Mouse (Mus musculus) heart, embryonic 16.5 days (tissue): ENCODE data around the gene Plxdc1. TPM values are rescaled to one million over a fixed set of nuclear protein-coding genes. Genes with fewer than 3 reads are reported as not detected.
"Not testable (repeated sequence)": the region's sequence is repeated elsewhere in the genome, so short reads cannot be mapped to it uniquely, and the experiment has no call there.

Experiments
- ATAC-seq: fragments of 200-750 bp; cut with Nextera tagmentation; replicated peaks from 2 replicates; pipeline ENCODE4 v1.8.0; 2017; ENCODE audit warnings: moderate number of reproducible peaks; ENCODE audit not compliant: insufficient read depth, low FRiP score; ENCODE audit errors: extremely low read depth
- H3K27ac ChIP-seq: fragments of 300-500 bp; sonication (generic); 2 replicates; pipeline ENCODE4 v1.5.1; 2014; ENCODE audit warnings: mild to moderate bottlenecking, low read length, control low read depth, moderate library complexity
- H3K27me3 ChIP-seq: fragments of 300-500 bp; sonication (generic); 2 replicates; pipeline ENCODE4 v1.6.1; 2014; ENCODE audit warnings: low read length, mixed read lengths; ENCODE audit not compliant: control insufficient read depth, insufficient read depth
- H3K36me3 ChIP-seq: fragments of 300-500 bp; sonication (generic); 2 replicates; pipeline ENCODE4 v1.6.1; 2014; ENCODE audit not compliant: control insufficient read depth, insufficient read depth
- H3K4me1 ChIP-seq: fragments of 300-500 bp; sonication (generic); 2 replicates; pipeline ENCODE4 v1.6.1; 2014; ENCODE audit warnings: low read length, mixed read lengths; ENCODE audit not compliant: control insufficient read depth, insufficient read depth
- H3K4me2 ChIP-seq: fragments of 300-500 bp; sonication (generic); 2 replicates; pipeline ENCODE4 v1.6.1; 2014; ENCODE audit warnings: low read depth, mild to moderate bottlenecking, control low read depth, low read length
- H3K4me3 ChIP-seq: fragments of 300-500 bp; sonication (generic); 2 replicates; pipeline ENCODE4 v1.5.1; 2014; ENCODE audit warnings: mild to moderate bottlenecking, control low read depth, low read length
- H3K9ac ChIP-seq: fragments of 300-500 bp; sonication (generic); 2 replicates; pipeline ENCODE4 v1.6.1; 2014; ENCODE audit warnings: low read length, control low read depth
- H3K9me3 ChIP-seq: fragments of 300-500 bp; sonication (generic); replicated peaks from 2 replicates; pipeline ENCODE4 v1.6.1; 2016; ENCODE audit warnings: low read length; ENCODE audit not compliant: control insufficient read depth
- WGBS: fragments of 180-500 bp; shearing (Covaris S2); extraction: QIAGEN DNeasy Blood & Tissue Kit; methylation state at CpG from one replicate; pipeline ENCODE4 v1.1.7; 2014; 5-methylcytosine and 5-hydroxymethylcytosine counted together
- polyA plus RNA-seq: library from polyadenylated mRNA; unstranded; fragments of >200 nt; fragmentation: Nextera tagmentation; extraction: Ambion mirVana; gene quantifications from 2 replicates; pipeline ENCODE4 v1.2.1, GENCODE M21; 2015

Plxdc1 gene
- polyA plus RNA-seq, 1 experiment from 2014 or later = 2.6 TPM

DNA sequence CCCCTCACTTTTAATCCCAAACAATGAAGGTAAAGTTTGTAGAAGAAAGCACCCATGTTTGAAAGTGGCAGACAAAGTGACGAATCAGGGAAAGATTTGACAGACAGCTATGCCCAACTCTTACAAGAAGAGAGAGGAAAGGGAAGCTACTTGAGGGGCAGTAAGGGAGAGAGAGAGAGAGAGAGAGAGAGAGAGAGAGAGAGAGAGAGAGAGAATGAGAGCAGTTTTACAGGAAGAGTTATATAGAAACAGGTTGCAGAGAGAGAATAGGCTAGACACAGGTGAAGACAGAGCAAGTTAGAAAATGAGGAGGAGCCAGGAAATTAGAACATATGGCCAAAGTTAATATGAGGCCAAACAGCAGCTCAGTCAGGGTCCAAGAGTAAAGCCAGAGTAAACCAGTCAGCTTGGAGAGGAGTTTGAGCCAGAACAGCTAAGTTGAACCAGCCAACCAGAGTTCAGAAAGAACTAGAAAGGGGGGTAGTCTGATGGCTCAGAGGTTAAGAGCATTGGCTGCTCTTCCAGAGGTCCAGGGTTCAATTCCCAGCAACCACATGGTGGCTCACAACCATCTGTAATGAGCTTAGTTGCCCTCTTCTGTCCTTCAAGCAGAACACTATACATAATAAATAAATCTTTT, 33.8 kb downstream of the Plxdc1 start:
- Histone ChIP-seq H3K4me1 (peaks cover 7% of the 10 kb centered on the region), H3K36me3 (no peaks in the 10 kb centered on the region), H3K4me2 (no peak overlapping the region), H3K9ac (no peak overlapping the region), H3K4me3 (no peak overlapping the region), H3K9me3 (no peaks in the 10 kb centered on the region), H3K27me3 (no peaks in the 10 kb centered on the region), H3K27ac (no peak overlapping the region)
- ATAC-seq = no peak
- WGBS = 80% methylated on average over 1 of the region's 1 CpGs

GRCm38 (mm10) chr11:97949703-97950475, 36.4 kb downstream of the Plxdc1 start:
- peaks cover 7% of the 10 kb centered on the region for H3K4me1 ChIP-seq
- 56% methylated on average over 20 of the region's 20 CpGs for WGBS
- H3K36me3 ChIP-seq = no peaks in the 10 kb centered on the region
- H3K4me3 ChIP-seq = no peak overlapping the region
- no peaks in the 10 kb centered on the region for H3K9me3 ChIP-seq
- no peak for ATAC-seq
- H3K9ac ChIP-seq = no peak overlapping the region
- no peak overlapping the region for H3K4me2 ChIP-seq
- H3K27ac ChIP-seq = no peak overlapping the region
- H3K27me3 ChIP-seq = no peaks in the 10 kb centered on the region

DNA sequence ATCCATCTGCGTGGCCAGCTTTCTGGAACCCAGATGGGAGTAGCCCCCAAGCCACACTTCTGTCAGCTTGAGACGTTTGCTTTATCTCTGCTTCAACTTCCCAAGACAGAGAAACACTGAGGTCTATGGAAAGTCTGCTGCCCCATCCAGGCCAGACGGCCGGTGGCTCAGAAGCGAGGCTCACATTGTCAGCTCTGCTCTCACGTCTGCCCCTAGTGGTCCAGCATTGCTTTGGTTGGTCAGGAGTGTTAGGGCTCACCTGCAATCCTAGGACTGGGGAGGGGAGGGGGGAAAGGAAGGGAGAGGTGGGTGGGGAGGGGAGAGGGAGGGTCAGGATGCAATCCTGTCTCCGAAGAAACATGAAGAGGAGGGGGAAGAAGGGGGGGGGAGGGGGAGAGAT, 38.8 kb downstream of the Plxdc1 start:
- Histone ChIP-seq H3K9ac (no peak overlapping the region), H3K9me3 (no peaks in the 10 kb centered on the region), H3K27ac (no peak overlapping the region), H3K36me3 (no peaks in the 10 kb centered on the region), H3K4me2 (no peak overlapping the region), H3K27me3 (no peaks in the 10 kb centered on the region), H3K4me1 (no peaks in the 10 kb centered on the region), H3K4me3 (no peak overlapping the region)
- WGBS = 8% methylated on average over 7 of the region's 7 CpGs
- no peak for ATAC-seq

DNA sequence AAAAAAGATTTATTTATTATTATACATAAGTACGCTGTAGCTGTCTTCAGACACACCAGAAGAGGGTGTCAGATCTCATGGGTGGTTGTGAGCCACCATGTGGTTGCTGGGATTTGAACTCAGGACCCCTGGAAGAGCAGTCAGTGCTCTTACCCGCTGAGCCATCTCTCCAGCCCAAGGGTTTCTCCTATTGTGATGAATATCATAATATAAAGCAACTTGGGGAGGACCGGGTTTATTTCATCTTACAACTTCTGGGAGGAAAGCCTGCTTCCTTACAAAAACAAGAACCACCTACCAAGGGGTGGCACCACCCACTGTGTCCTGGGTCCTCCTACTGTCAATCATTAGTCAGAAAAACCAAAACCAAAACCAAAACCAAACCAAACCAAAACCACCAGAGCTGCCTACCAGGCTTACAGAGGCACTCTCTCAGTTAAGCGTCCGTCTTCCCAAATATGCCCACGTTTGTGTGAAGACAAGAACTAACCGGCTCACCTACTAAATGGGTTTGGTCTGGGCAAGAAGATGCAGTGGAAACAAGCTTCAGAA, 40.4 kb downstream of the Plxdc1 start:
- H3K27me3 ChIP-seq, ATAC-seq: not testable (repeated sequence)
- WGBS = 85% methylated on average over 7 of the region's 7 CpGs

DNA sequence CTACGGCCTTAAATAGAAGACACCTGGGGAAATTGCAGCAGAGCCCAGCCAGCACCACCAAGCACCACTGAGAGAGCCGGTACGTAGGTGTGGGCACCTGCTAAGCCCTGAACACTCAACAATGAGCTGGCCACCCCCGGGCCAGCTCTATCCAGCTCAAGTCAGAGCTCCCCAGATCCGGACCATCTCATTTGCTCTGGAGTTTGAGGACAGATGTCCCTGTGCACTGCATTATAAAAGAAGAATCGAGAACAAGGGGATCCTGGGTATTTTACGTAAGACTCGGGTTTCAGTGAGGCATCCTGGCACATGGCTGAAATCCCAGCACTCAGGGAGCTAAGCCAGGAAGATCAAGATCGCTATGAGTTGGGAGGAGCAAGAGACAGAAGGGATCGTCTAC, 41.2 kb downstream of the Plxdc1 start:
- no peaks in the 10 kb centered on the region for H3K36me3 ChIP-seq
- no peaks in the 10 kb centered on the region for H3K9me3 ChIP-seq
- H3K4me3 ChIP-seq = no peak overlapping the region
- ATAC-seq = no peak
- WGBS = 78% methylated on average over 10 of the region's 10 CpGs
- no peaks in the 10 kb centered on the region for H3K27me3 ChIP-seq
- no peaks in the 10 kb centered on the region for H3K4me1 ChIP-seq
- H3K4me2 ChIP-seq = no peak overlapping the region
- no peak overlapping the region for H3K27ac ChIP-seq
- no peak overlapping the region for H3K9ac ChIP-seq

More for the DNA sequence above, 40.4 kb downstream of the Plxdc1 start:
- not testable (repeated sequence) for H3K27ac ChIP-seq, H3K4me3 ChIP-seq, H3K9ac ChIP-seq, H3K4me1 ChIP-seq, H3K36me3 ChIP-seq, H3K4me2 ChIP-seq, H3K9me3 ChIP-seq

DNA sequence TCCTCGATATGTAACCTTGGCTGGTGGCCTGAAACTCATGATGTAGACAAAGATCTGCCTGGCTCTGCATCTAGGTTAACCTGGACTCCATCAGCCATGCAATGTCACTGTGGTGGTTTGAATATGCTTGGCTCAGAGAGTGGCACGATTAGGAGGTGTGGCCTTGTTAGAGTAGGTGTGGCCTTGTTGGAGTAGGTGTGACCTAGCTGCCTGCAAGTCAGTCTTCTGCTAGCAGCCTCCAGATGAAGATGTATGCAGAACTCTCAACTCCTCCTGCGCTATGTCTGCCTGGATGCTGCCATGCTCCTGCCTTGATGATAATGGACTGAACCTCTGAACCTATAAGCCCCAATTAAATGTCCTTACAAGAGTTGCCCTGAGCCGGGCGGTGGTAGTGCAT, 43.0 kb downstream of the Plxdc1 start:
- Histone ChIP-seq H3K4me2 (no peak overlapping the region), H3K27me3 (no peaks in the 10 kb centered on the region), H3K9me3 (no peaks in the 10 kb centered on the region), H3K27ac (no peak overlapping the region), H3K4me3 (no peak overlapping the region), H3K4me1 (no peaks in the 10 kb centered on the region), H3K9ac (no peak overlapping the region), H3K36me3 (no peaks in the 10 kb centered on the region)
- ATAC-seq = no peak
- 75% methylated on average over 5 of the region's 5 CpGs for WGBS

DNA sequence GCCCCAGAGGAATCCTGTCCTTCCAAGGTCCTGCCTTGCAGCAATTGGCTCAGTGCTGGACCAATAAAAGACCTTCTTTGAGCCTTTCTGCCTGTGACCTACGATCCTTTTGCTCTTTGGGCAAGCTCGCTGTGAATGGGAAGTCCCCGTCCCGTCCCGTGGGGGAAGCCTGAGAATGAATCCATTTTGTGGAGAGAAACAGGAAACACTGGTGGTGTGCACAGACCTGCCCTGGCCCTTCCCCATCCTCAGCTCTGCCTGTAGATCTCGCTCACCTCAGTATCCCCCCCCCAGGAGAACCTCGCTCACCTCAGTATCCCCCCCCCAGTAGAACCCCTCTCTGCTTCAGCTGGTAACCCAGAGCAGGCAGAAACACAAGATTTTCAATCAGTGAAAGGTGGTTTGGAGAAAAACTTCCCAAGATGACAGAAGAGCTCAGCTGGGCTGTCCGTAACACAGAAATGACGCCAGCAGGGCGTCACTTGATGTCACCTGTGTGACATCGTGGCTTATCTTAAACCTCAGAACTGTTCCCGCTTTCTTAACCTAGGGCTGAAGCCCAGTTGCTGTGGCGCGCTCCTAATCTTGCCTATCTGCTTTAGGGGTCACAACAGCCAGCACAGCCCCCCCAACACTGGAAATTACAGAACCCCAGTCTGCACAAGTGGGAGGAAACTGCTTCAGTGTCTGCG, 43.7 kb downstream of the Plxdc1 start:
- Histone ChIP-seq H3K27ac (no peak overlapping the region), H3K9me3 (no peaks in the 10 kb centered on the region), H3K27me3 (no peaks in the 10 kb centered on the region), H3K4me2 (no peak overlapping the region), H3K9ac (no peak overlapping the region), H3K36me3 (no peaks in the 10 kb centered on the region), H3K4me1 (no peaks in the 10 kb centered on the region), H3K4me3 (no peak overlapping the region)
- ATAC-seq = no peak
- 67% methylated on average over 15 of the region's 15 CpGs for WGBS

- Histone ChIP-seq H3K4me1 (no peaks in the 10 kb centered on the region), H3K27me3 (no peaks in the 10 kb centered on the region), H3K27ac (no peak overlapping the region), H3K9me3 (no peaks in the 10 kb centered on the region), H3K4me2 (no peak overlapping the region), H3K36me3 (no peaks in the 10 kb centered on the region), H3K9ac (no peak overlapping the region), H3K4me3 (no peak overlapping the region)
- no peak for ATAC-seq
- 55% methylated on average over 2 of the region's 2 CpGs for WGBS
These were observed 48.7 kb downstream of the Plxdc1 start for GRCm38 (mm10) chr11:97937469-97938105.
